Mouse (Mus musculus): ENCODE measurements around the gene Atp8b2. TPM values are rescaled to one million over a fixed set of nuclear protein-coding genes. Genes with fewer than 3 reads are reported as not detected.

Atp8b2 gene
- total RNA-seq, 2 experiments from 2014 or later, result 79.0 to 80.9 TPM

DNA sequence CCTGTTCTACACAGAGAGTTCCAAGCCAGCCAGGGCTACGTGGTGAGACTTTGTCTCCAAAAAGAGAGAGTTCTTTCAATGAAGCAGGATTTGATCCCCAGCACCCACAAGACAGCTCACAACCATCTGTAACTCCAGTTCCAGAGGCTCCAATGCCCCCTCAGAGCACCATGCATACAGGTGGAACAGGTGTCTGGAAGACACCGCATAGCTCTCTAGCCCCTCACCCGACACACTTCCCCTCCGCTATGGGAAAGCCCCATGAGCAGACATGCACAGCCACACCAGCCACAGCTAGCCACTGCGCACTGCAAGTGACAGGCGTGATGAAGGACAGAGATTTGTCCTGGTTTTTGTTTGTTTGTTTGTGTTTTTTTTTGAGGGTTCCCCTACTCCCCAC is 54.5 kb downstream of the Atp8b2 start:
- DNase-seq (ENCODE audit: low spot score in 2 of 2), result no peak

DNA sequence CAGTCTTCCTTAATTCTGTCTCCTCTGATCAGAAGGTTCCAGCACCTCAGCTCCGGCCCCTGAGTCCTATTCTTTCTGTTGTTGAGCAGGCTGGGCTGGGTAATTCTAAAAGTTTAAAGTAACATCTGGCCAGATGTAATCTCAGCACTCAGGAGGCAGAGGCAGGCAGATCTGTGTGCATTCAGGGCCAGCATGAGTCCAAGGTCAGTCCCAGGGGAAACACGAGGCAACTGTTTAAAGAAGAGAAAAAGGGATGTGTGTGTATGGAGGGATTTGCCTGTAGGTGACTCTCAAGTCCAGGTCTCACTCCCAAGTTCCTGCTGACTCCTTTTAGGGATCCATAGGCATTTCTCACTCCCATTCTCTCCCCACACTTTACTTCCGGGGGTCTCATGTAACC is 55.5 kb downstream of the Atp8b2 start:
- DNase-seq (ENCODE audit: low spot score in 2 of 2), result no peak

DNA sequence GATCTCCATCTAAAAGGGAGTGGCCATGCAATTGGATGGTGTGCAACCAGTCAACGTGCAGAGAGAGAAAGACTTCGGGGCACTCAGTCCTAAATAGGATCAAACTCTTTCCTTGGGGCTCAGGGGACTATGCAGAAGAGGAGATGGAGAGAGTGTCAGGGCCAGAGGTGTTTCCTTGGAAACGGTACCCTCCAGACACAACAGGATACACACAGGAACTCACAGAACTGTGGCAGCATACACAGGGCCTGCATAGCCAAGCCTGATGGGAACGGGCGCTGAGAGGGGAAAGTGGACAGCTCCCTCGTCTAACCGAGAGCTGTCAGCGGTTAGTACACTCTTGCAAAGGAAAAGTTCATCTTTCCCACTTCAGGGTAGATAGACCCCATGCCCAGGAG is 63.8 kb downstream of the Atp8b2 start:
- DNase-seq (ENCODE audit: low spot score in 2 of 2), result no peak

DNA sequence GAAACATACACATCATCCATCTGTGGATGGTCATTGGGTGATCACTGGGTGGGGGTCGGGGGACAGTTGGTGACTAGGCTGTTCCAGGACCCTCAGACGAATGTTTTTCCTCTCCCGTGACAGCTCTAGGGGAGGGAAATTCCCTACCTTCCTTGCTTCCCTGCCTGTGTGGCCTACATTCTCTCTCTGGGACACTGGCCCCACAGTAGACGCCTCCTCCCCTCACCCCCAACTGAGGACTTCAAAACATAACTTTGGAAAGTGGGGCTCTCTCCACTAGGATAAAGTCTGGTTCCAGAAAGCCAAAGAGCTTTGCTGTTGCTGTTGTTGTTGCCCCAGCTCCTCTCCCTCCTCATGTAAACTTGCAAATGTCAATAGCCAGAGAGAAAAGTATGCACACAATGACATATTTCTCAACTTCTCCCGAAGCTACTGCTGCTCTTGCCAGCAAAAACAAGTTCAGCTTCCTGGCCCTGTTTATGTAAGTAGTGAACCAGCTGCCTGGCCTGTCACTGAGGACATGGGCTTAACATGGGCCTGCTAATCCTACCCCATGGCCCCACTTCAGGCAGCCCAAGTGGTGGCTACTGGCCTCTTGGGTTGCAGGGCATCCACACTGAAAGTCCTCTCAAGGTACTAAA is 64.3 kb downstream of the Atp8b2 start:
- DNase-seq (ENCODE audit: low spot score in 2 of 2), result no peak

DNA sequence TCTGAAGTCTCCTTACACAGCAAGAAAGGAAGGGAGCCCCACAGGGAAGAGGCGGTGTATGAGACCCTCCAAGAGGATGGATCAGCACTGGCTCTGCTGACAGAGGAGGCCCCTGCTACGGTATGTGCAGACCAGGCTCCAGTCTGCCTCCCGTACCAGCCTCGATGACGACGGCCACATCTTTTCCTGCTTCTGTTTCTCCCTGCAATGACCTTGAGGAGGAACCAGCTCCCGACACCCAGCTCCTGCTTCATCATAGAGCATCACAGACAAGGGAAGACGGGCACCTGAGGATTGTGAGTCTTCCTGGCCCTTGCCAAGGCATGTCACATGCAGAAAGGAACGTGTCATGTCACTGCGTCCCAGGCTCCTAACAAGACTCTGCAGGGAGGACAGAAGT is 65.3 kb downstream of the Atp8b2 start:
- DNase-seq (ENCODE audit: low spot score in 2 of 2), result no peak

DNA sequence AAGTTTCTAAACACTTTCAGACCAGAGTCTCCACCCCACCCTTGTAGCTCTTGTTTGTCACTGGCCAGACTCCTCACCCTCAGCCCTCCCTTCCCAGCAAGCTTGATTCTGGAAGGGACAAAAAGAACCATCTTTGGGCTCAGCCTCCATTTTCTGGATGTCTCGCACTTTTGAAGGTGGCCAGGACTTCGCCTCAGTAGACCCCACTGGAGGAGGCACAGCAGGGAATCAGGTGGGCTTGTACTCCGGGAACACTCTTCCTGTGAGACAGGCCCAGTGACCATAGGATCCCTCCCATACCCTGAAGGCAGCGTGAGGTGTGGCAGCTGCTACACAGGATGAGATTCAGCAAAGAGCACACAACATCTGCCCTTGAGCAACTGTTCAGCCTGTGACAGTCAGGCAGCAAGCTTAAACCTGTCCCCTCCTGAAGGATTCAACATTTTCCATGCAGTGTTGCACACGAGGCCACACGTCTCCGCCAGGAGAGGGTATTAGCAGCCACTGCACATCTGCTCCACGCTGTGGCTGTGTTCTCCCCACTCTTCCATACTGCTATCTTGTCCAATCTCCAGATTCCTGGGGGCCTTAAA is 66.0 kb downstream of the Atp8b2 start:
- no peak for DNase-seq (ENCODE audit: low spot score in 2 of 2)

DNA sequence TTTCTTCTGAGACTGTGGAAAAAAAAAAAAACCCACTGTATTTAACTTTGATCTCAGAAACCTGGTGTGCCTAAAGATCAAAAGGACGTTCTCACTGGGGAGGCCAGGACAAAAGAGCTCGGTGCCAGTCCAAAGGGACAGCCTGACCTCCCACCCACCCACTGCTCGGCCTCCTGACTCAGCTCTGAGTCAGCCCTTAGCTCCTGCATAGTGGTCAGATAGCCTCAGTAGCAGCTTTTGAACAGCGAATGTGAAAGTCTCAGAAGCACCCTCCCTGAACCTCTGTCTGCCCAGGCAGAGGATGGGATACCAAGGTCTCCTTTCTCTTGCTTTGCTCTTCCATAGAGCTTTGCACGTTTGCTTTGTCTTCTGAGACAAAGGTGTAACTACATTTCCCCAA is 66.7 kb downstream of the Atp8b2 start:
- no peak for DNase-seq (ENCODE audit: low spot score in 2 of 2)

DNA sequence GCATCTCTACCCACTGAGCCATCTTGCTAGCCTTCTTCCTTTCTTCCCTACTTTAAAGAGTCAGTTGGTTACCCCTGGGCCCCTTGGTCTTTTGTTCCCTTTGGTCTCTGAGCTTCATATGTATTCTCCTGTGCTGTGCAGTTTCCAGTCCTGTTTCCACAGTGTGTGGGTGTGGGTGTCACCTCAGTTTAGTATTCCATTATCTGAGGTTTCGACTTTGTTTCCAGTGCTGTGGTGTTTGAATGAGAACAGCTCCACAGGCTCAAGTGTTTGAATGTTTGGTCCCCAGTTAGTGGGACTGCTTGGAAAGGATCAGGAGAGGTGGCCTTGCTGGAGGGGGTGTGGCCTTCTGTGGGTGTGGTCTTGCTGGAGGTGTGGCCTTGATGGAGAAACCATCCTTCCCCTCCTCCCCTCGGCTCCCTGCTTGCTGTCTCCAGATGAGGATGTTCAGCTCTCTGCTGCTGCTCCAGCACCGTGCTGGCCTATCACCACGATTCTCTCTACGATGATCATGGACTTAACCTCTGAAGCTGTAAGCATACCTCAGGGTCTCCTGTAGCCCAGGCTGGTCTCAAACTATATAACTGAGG is 70.7 kb downstream of the Atp8b2 start:
- DNase-seq (ENCODE audit: low spot score in 2 of 2), result no peak

DNA sequence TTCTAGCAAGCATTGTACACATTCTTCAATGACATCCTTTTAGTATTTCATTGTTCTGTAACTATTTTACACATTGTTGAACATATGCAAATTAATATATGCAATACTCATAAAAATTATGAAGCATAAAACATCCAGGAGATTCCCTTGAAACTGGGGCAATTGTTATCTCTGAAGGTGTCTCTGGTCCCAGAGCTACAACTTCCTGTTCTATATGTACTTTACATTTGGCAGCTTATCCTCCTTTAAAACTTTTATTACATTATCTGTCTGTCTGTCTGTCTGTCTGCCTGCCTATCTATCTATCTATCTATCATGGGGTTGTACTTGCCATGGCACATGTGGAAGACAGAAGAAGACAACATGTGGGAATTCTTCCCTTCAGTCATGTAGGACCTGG is 71.6 kb downstream of the Atp8b2 start:
- no peak for DNase-seq (ENCODE audit: low spot score in 2 of 2)

DNA sequence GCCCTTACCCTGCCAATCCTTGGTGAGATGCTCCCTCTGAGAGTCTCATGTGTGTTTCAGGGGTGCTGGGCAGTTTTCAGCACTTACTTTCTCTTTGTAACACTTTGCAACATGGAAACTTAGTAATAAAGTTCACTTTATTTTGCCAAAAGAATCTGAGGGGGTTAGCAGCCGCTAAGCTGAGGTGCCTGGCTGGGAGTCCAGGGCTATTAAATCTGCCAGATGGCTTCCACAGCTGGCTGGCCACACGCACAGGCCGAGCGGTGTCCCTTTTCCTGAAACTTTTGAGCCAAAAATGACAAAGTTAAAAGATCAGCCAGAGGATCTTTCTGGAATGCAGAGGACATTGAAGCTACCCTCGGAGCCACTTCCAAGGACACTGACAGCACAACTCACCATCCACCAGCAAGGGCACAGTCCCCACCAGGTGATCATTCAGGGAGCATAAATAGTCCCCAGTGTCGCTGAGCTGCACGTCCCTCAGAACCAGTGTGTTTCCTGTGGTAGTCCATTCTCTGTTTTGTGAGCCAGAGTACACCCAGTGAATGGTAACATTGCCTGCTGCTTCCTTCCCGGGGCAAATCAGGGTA is 73.4 kb downstream of the Atp8b2 start:
- DNase-seq (ENCODE audit: low spot score in 2 of 2), result no peak

Small RNA genes within 50 kb of the gene (microRNA-seq; reads per million reads assigned to microRNA genes)
- 1.3 reads per million for gene Mir7669

Other genes starting within 250 kb of the Atp8b2 start
- gene Adar, start 248.5 kb downstream of the Atp8b2 start, total RNA-seq (2021), result 10 to 100 TPM; 38.7 to 40.6 TPM
- gene Chrnb2, start 198.9 kb downstream of the Atp8b2 start, total RNA-seq (2021), result 1 to 10 TPM; 5.8 to 6.1 TPM
- gene Ube2q1, start 189.9 kb downstream of the Atp8b2 start, total RNA-seq (2021), result 10 to 100 TPM; 68.0 to 72.1 TPM
- gene She, start 132.1 kb downstream of the Atp8b2 start, total RNA-seq (2021), result 10 to 100 TPM; 16.2 to 16.9 TPM
- gene Il6ra, start 50.3 kb downstream of the Atp8b2 start, total RNA-seq (2021), result 1 to 10 TPM; 3.7 to 6.4 TPM
- gene Hax1, start 35.3 kb upstream of the Atp8b2 start, total RNA-seq (2021), result 100 to 1,000 TPM in 1 of 2 experiments, 10 to 100 TPM in 1; 91.3 to 102 TPM
- gene 4933434E20Rik, start 88.1 kb upstream of the Atp8b2 start, total RNA-seq (2021), result 10 to 100 TPM; 81.3 to 83.7 TPM
- gene Ubap2l, start 89.1 kb upstream of the Atp8b2 start, total RNA-seq (2021), result 100 to 1,000 TPM; 217 to 233 TPM
- 100 to 1,000 TPM; 234 to 246 TPM for gene Tpm3, start 109.1 kb upstream of the Atp8b2 start, total RNA-seq (2021)
- under 1 TPM; 0.45 to 0.48 TPM for gene Nup210l, start 140.6 kb upstream of the Atp8b2 start, total RNA-seq (2021)

All from adrenal gland, postnatal 4 days (tissue).